Mouse (Mus musculus) small intestine, adult 2 months (tissue): ENCODE results near the gene Lmtk2. TPM values are rescaled to one million over a fixed set of nuclear protein-coding genes. Genes with fewer than 3 reads are reported as not detected.

Source experiments
- H3K27ac ChIP-seq: fragments of 200-500 bp; 2 replicates; pipeline ENCODE4 v1.5.1; 2012; ENCODE audit warnings: low read depth, low read length, control low read depth, inconsistent platforms; ENCODE audit not compliant: insufficient read depth
- H3K27me3 ChIP-seq: fragments of 200-500 bp; 2 replicates; pipeline ENCODE4 v1.6.1; 2012; ENCODE audit warnings: mild to moderate bottlenecking, moderate library complexity, low read length, inconsistent platforms; ENCODE audit not compliant: control insufficient read depth, insufficient read depth
- H3K36me3 ChIP-seq: fragments of 200-500 bp; 2 replicates; pipeline ENCODE4 v1.6.1; 2012; ENCODE audit warnings: mild to moderate bottlenecking, low read length, control low read depth, inconsistent platforms; ENCODE audit not compliant: control insufficient read depth, insufficient read depth
- H3K4me1 ChIP-seq: fragments of 200-500 bp; 2 replicates; pipeline ENCODE4 v1.6.1; 2012; ENCODE audit warnings: low read length, inconsistent platforms, mixed read lengths; ENCODE audit not compliant: control insufficient read depth, insufficient read depth, insufficient read length
- H3K4me3 ChIP-seq: fragments of 200-500 bp; 2 replicates; pipeline ENCODE4 v1.5.1; 2012; ENCODE audit warnings: low read depth, mild to moderate bottlenecking, control low read depth, inconsistent platforms, low read length, moderate library complexity
- CTCF ChIP-seq: fragments of 200-500 bp; IDR thresholded peaks from 2 replicates; pipeline ENCODE4 v1.5.1; 2012; ENCODE audit warnings: low read depth, mild to moderate bottlenecking, control low read depth, inconsistent platforms, low read length, moderate library complexity, mixed read lengths; ENCODE audit not compliant: insufficient replicate concordance, insufficient read length; ENCODE audit errors: extremely low read depth
- POLR2A ChIP-seq: fragments of 200-500 bp; IDR thresholded peaks from 2 replicates; pipeline ENCODE4 v1.6.1; 2012; ENCODE audit warnings: low read depth, mild to moderate bottlenecking, control low read depth, inconsistent platforms, low read length, moderate library complexity
- WGBS: fragments of 180-500 bp; shearing (Covaris S2); methylation state at CpG from one replicate; pipeline ENCODE4 v1.1.7; 2018; 5-methylcytosine and 5-hydroxymethylcytosine counted together
- polyA plus RNA-seq: library from polyadenylated mRNA; depleted of rRNA; stranded (reverse); fragments of >200 nt; gene quantifications from 2 replicates; pipeline ENCODE4 v1.2.3, GENCODE M21; 2012

Gene Lmtk2
- polyA plus RNA-seq, 1 experiment = 33.7 TPM

DNA sequence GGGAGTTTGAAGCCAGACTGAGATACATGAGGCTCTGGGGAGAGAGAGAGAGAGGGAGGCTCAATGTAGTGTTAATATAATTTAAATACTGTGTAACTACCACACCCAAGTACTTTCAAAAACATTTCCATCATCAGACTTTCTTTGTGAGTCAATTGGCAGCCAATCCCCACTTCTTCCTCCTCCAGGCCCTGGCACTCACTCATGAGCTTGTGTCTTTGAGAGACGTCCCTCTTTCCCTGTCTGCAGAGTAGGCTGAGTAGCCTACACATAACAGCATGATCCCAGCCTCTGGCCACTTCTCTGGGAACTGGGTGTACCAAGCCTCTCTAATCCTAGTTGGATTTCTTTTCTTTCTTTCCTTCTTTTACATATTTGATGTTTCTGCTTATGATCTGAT is 29.0 kb upstream of the Lmtk2 start:
- 38% methylated on average over 1 of the region's 1 CpGs for WGBS
- Histone ChIP-seq H3K36me3 (no peaks in the 10 kb centered on the region), H3K27me3 (no peaks in the 10 kb centered on the region), H3K4me1 (no peaks in the 10 kb centered on the region; the same call in 1 of the 2 replicates), H3K4me3 (no peak overlapping the region), H3K27ac (no peak overlapping the region)
- TF ChIP-seq CTCF = no peak
- TF ChIP-seq POLR2A = no peak

DNA sequence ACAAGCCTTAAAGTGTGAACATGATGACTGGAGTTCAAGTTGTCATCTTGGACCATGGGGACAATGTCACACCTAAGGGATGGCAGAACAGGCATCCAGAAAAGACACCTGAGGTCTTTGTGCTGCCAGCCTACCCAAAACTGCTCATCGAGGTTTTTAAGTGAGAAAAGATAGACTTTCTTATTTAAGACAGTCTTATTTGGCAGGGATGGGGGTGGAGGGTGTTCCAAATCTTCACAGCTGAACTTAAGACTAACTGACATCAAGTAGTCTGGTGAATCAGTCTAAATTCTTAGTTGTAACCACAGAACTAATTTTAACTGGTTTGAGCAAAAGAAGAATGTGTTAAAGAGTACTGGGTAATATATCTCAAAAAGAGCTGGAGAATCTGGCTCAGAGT is 22.7 kb upstream of the Lmtk2 start:
- TF ChIP-seq POLR2A = no peak
- TF ChIP-seq CTCF = no peak
- H3K27me3 ChIP-seq = no peaks in the 10 kb centered on the region
- H3K4me3 ChIP-seq = no peak overlapping the region
- no peak overlapping the region for H3K27ac ChIP-seq
- 58% methylated on average over 1 of the region's 1 CpGs for WGBS
- H3K36me3 ChIP-seq = no peaks in the 10 kb centered on the region
- H3K4me1 ChIP-seq = peaks cover 2% of the 10 kb centered on the region; the same call in 1 of the 2 replicates

DNA sequence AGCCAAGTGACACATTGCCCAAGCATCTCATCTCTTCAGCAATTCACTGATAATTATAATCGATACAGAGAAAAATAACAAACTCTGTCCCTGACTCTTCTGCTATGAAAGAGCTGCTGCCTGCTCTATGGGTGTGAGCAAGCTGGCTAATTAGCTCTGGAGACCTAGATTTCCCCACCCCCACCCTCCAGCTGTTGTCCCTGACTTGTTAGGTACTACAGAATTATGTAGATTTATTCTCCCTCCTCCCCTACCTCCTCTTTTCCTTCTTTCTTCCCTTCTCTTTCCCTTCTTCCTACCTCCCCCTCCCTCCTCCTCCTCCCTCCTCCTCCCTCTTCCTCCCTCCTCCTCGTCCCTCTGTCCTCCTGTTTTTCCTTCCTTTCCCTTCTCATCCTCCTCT is 19.4 kb upstream of the Lmtk2 start:
- Histone ChIP-seq H3K4me3 (no peak overlapping the region), H3K27ac (no peak overlapping the region), H3K36me3 (no peaks in the 10 kb centered on the region), H3K4me1 (peaks cover 10% of the 10 kb centered on the region; the same call in 1 of the 2 replicates), H3K27me3 (no peaks in the 10 kb centered on the region)
- no peak for TF ChIP-seq POLR2A
- TF ChIP-seq CTCF = no peak
- WGBS = 44% methylated on average over 2 of the region's 2 CpGs

DNA sequence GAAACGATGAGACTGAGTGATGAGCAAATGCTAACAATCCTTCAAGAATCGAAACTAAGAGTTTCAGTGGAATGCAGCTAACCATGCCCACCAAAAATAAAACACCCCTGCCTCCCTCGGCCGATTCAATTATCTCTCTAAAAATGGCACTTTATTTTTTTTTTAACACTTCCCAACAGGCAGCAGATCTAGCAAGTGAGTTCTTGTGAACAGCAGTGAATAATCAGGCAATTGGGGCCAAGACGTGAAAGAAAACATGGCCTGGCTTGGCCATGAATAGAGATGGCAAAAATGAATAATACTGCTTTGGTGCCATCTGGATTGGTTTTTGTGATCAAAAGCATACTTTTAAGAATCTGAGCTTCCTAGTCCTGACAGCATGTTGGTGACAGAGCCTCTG is 18.2 kb upstream of the Lmtk2 start:
- H3K36me3 ChIP-seq = no peaks in the 10 kb centered on the region
- no peak overlapping the region for H3K4me3 ChIP-seq
- H3K4me1 ChIP-seq = peaks cover 18% of the 10 kb centered on the region; the same call in 1 of the 2 replicates
- H3K27ac ChIP-seq = no peak overlapping the region
- H3K27me3 ChIP-seq = no peaks in the 10 kb centered on the region
- no peak for TF ChIP-seq CTCF
- WGBS = 93% methylated on average over 5 of the region's 5 CpGs

DNA sequence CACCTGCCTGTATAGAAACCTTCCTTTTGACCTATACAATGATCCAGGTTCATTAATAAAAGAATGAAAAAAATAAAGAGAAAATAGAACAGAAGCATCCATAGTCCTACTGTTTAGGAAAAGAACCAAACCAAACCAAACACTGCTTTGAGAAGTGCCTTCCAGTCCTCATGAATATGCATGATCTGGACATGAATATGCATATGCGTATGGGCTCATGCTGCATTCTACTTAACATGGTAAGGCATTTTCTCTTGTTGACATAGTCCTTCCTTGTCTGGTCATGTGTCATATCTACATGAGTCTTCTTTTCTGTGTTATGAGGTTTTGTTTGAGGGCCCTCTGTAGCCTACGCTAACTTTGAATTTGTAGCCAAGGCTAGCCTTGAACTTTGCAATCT is 16.7 kb upstream of the Lmtk2 start:
- Histone ChIP-seq H3K4me1 (peaks cover 27% of the 10 kb centered on the region; the same call in 1 of the 2 replicates), H3K27ac (no peak overlapping the region), H3K36me3 (no peaks in the 10 kb centered on the region), H3K4me3 (no peak overlapping the region), H3K27me3 (no peaks in the 10 kb centered on the region)
- no peak for TF ChIP-seq CTCF
- no peak for TF ChIP-seq POLR2A
- WGBS = 96% methylated on average over 2 of the region's 2 CpGs

DNA sequence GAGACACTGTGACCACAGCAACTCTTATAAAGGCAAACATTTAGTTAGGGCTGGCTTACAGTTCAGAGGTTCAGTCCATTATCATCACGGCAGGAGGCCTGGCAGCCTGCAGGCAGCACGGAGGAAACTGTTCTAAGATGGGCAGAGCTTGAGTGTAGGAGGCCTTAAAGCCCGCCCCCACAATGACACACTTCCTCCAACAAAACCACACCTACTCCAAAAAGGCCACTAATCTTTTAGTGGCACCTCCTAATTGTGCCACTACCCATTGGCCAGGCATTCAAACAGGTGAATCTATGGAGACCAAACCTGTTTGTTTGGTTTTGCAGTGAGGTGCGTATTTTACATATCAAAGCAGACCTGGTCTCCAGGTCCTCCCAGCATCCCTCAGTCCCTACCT is 16.0 kb upstream of the Lmtk2 start:
- 66% methylated on average over 4 of the region's 4 CpGs for WGBS

DNA sequence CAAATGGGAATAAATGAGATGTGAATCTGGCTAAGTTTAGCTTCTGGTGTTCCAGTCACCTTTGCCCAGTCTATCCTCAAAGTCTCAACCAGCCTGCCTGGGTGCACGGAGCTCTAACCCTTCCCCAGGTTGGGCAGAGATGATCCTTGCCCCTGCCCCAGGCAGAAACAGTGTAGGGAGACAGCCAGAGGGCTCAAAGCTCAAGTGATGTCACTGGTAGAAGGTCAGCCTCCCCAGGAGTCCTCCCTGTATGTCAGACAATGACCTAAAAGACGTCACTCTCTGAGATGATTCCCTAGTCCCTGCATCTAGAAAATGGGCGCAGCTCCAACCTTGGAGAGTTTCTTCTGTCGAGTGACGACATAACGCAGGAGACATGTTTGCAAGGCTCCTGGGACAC is 14.5 kb upstream of the Lmtk2 start:
- Histone ChIP-seq H3K27ac (peak overlapping the region; percentile 94), H3K4me3 (no peak overlapping the region), H3K36me3 (no peaks in the 10 kb centered on the region), H3K27me3 (no peaks in the 10 kb centered on the region), H3K4me1 (peaks cover 27% of the 10 kb centered on the region)
- no peak for TF ChIP-seq POLR2A
- TF ChIP-seq CTCF = no peak
- WGBS = 43% methylated on average over 6 of the region's 6 CpGs

More for the DNA sequence above, 16.0 kb upstream of the Lmtk2 start:
- Histone ChIP-seq H3K27ac (no peak overlapping the region), H3K4me3 (no peak overlapping the region), H3K36me3 (no peaks in the 10 kb centered on the region), H3K27me3 (no peaks in the 10 kb centered on the region), H3K4me1 (peaks cover 30% of the 10 kb centered on the region)
- no peak for TF ChIP-seq CTCF
- TF ChIP-seq POLR2A = no peak

DNA sequence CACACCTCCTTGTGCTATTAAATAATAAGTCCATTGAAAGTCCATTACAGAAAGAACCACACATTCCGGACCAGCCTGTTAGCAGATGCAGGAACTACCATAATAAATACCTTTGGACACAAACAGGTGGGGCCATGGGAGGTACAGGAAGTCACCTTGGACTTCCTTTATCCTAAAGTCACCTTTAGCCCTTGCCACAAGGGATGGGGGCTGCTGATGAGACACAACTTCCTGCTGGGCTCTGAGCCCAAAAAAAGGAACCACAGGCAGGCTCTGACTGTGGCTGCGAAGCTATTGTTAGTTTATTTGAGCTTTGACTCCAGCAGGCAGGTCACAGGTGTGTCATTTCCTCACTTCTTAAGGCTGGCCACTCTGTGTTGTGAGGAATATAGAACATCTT is 13.7 kb upstream of the Lmtk2 start:
- TF ChIP-seq CTCF = no peak
- TF ChIP-seq POLR2A = no peak
- no peak overlapping the region for H3K4me3 ChIP-seq
- H3K27ac ChIP-seq = peak overlapping the region; percentile 95
- H3K27me3 ChIP-seq = no peaks in the 10 kb centered on the region
- no peaks in the 10 kb centered on the region for H3K36me3 ChIP-seq
- 14% methylated on average over 2 of the region's 2 CpGs for WGBS
- peaks cover 27% of the 10 kb centered on the region for H3K4me1 ChIP-seq
